9 mouse cellular contexts compared by ENCODE assay signal in genomic region chr11:70652884-70653344, GRCm38 (mm10). TPM values are rescaled to one million over a fixed set of nuclear protein-coding genes. Genes with fewer than 3 reads are reported as not detected.
DNase-seq lines count a peak whose midpoint lies in the region; ATAC-seq and TF ChIP-seq lines count a peak whose summit lies in the region.
"Had no signal": no experiment of that assay in that cellular context is flagged by ENCODE, and none has a peak within 500 bp of the region (broad histone marks: within the 10 kb centered on the region; RNA-seq: fewer than 3 reads in every experiment).

No protein-coding gene starts in this region.

- 38% methylated on average over 6 of the region's 6 CpGs for WGBS in heart, embryonic 13.5 days
- WGBS in bone marrow, adult 2 months: 8% methylated on average over 6 of the region's 6 CpGs
- 66% methylated on average over 6 of the region's 6 CpGs for WGBS in hindbrain, embryonic 15.5 days
- 64% methylated on average over 6 of the region's 6 CpGs for WGBS in midbrain, embryonic 13.5 days

- ATAC-seq in heart, embryonic 13.5 days (ENCODE audit: extremely low read depth, insufficient number of reproducible peaks, low FRiP score, low TSS enrichment): no peak
- ATAC-seq in hindbrain, embryonic 15.5 days (ENCODE audit: low FRiP score, low read depth): no peak
- no peak for ATAC-seq in midbrain, embryonic 13.5 days

- H3K27ac ChIP-seq in heart, embryonic 13.5 days (replicated peaks): peak overlapping the region; percentile 99
- H3K27ac ChIP-seq in bone marrow, adult 2 months (ENCODE audit: control insufficient read depth, insufficient read depth, low read depth, low read length, poor library complexity): peak overlapping the region; percentile 100
- H3K27ac ChIP-seq in hindbrain, embryonic 15.5 days (replicated peaks): peak overlapping the region; percentile 98
- H3K27ac ChIP-seq in midbrain, embryonic 13.5 days: peak overlapping the region; percentile 97

- peak overlapping the region; percentile 94 for H3K4me2 ChIP-seq in heart, embryonic 13.5 days
- H3K4me2 ChIP-seq in hindbrain, embryonic 15.5 days: peak overlapping the region; percentile 77
- H3K4me2 ChIP-seq in midbrain, embryonic 13.5 days (replicated peaks): peak overlapping the region; percentile 75

- H3K9me3 ChIP-seq in heart, embryonic 13.5 days: no peaks in the 10 kb centered on the region
- H3K9me3 ChIP-seq in hindbrain, embryonic 15.5 days: no peaks in the 10 kb centered on the region
- no peaks in the 10 kb centered on the region for H3K9me3 ChIP-seq in midbrain, embryonic 13.5 days

- no peaks in the 10 kb centered on the region for H3K27me3 ChIP-seq in heart, embryonic 13.5 days (replicated peaks)
- no peaks in the 10 kb centered on the region for H3K27me3 ChIP-seq in hindbrain, embryonic 15.5 days
- H3K27me3 ChIP-seq in midbrain, embryonic 13.5 days: 0 out of 2 replicates have a peak, but pooled peaks cover 3% of the 10 kb centered on the region
- H3K27me3 ChIP-seq: Patski had no signal

- H3K9ac ChIP-seq in heart, embryonic 13.5 days: peak overlapping the region; percentile 100
- peak overlapping the region; percentile 98 for H3K9ac ChIP-seq in hindbrain, embryonic 15.5 days
- peak overlapping the region; percentile 90 for H3K9ac ChIP-seq in midbrain, embryonic 13.5 days (replicated peaks)

- H3K4me3 ChIP-seq in heart, embryonic 13.5 days: peak overlapping the region; percentile 100
- H3K4me3 ChIP-seq in bone marrow, adult 2 months (replicated peaks; ENCODE audit: control insufficient read depth, low read depth, low read length): peak overlapping the region; percentile 98
- H3K4me3 ChIP-seq in hindbrain, embryonic 15.5 days: peak overlapping the region; percentile 98
- H3K4me3 ChIP-seq in midbrain, embryonic 13.5 days (replicated peaks): peak overlapping the region; percentile 73

- intact Hi-C loops in left cerebral cortex, postnatal 4 days (cut with DNase I): no loop called here

- H3K36me3 ChIP-seq in heart, embryonic 13.5 days: peaks cover 47% of the 10 kb centered on the region
- H3K36me3 ChIP-seq in hindbrain, embryonic 15.5 days: peaks cover 34% of the 10 kb centered on the region
- H3K36me3 ChIP-seq in midbrain, embryonic 13.5 days: peaks cover 41% of the 10 kb centered on the region

- no peak for DNase-seq in heart, adult 8-10 months (ENCODE audit: low spot score)
- DNase-seq in adrenal gland, adult 18-20 months (ENCODE audit: low spot score in 2 of 2): no peak
- no peak for DNase-seq in ovary, adult 18-20 months (ENCODE audit: low spot score)
- no peak for DNase-seq in left cerebral cortex, postnatal 4 days

- TF ChIP-seq CTCF in bone marrow, adult 2 months (IDR thresholded peaks at IDR 0.05; ENCODE audit: control insufficient read depth, insufficient read depth, low read length): no peak

- TF ChIP-seq POLR2A in bone marrow, adult 2 months (IDR thresholded peaks at IDR 0.05; ENCODE audit: borderline replicate concordance, control insufficient read depth, low read depth, low read length): no peak

- H3K4me1 ChIP-seq in heart, embryonic 13.5 days: peaks cover 80% of the 10 kb centered on the region
- H3K4me1 ChIP-seq in bone marrow, adult 2 months (ENCODE audit: control insufficient read depth, insufficient read depth, low read length): peaks cover 10% of the 10 kb centered on the region
- peaks cover 62% of the 10 kb centered on the region for H3K4me1 ChIP-seq in hindbrain, embryonic 15.5 days (replicated peaks)
- H3K4me1 ChIP-seq in midbrain, embryonic 13.5 days (replicated peaks): peaks cover 61% of the 10 kb centered on the region

RNA-seq across cellular contexts. Expression of gene Pfn1, which starts 1.5 kb away (rescaled TPM):
- 1,587 and 1,588 TPM in 2 replicates for polyA plus RNA-seq in heart, embryonic 13.5 days (2015; fragmentation: Nextera tagmentation; extraction: Ambion mirVana)
- 100 to 1,000 TPM; 243 to 295 (median 274) TPM for total RNA-seq in heart, adult 8-10 months (2022)
- 840 and 1,173 TPM in 2 replicates for polyA plus RNA-seq in bone marrow, adult 2 months (2011; ENCODE audit: insufficient read depth, insufficient read length, low replicate concordance, missing spikeins)
- polyA plus RNA-seq in hindbrain, embryonic 15.5 days (2015; fragmentation: Nextera tagmentation; extraction: Ambion mirVana): 722 and 792 TPM in 2 replicates
- polyA plus RNA-seq in midbrain, embryonic 13.5 days (2015; fragmentation: Nextera tagmentation; extraction: Ambion mirVana): 785 and 825 TPM in 2 replicates
- 100 to 1,000 TPM; 619 to 923 TPM for total RNA-seq in adrenal gland, adult 18-20 months (2021)
- total RNA-seq in left cerebral cortex, postnatal 4 days (2021): 100 to 1,000 TPM; 319 to 321 TPM

RNA-seq across cellular contexts. Expression of gene Eno3, which starts 4.1 kb away (rescaled TPM):
- 273 and 322 TPM in 2 replicates for polyA plus RNA-seq in heart, embryonic 13.5 days (2015; fragmentation: Nextera tagmentation; extraction: Ambion mirVana)
- 1,000 to 10,000 TPM; 1,693 to 1,917 (median 1,770) TPM for total RNA-seq in heart, adult 8-10 months (2022)
- polyA plus RNA-seq in bone marrow, adult 2 months (2011; ENCODE audit: insufficient read depth, insufficient read length, low replicate concordance, missing spikeins): 14.7 and 29.8 TPM in 2 replicates
- 6.7 and 8.7 TPM in 2 replicates for polyA plus RNA-seq in hindbrain, embryonic 15.5 days (2015; fragmentation: Nextera tagmentation; extraction: Ambion mirVana)
- polyA plus RNA-seq in midbrain, embryonic 13.5 days (2015; fragmentation: Nextera tagmentation; extraction: Ambion mirVana): 8.0 and 9.5 TPM in 2 replicates
- total RNA-seq in adrenal gland, adult 18-20 months (2021): 10 to 100 TPM; 29.0 to 44.2 TPM
- 1 to 10 TPM; 8.1 to 9.3 TPM for total RNA-seq in left cerebral cortex, postnatal 4 days (2021)

RNA-seq across cellular contexts. Expression of gene Slc25a11, which starts 5.6 kb away (rescaled TPM):
- polyA plus RNA-seq in heart, embryonic 13.5 days (2015; fragmentation: Nextera tagmentation; extraction: Ambion mirVana): 234 and 262 TPM in 2 replicates
- total RNA-seq in heart, adult 8-10 months (2022): 100 to 1,000 TPM; 640 to 724 (median 656) TPM
- polyA plus RNA-seq in bone marrow, adult 2 months (2011; ENCODE audit: insufficient read depth, insufficient read length, low replicate concordance, missing spikeins): 28.7 and 49.2 TPM in 2 replicates
- polyA plus RNA-seq in hindbrain, embryonic 15.5 days (2015; fragmentation: Nextera tagmentation; extraction: Ambion mirVana): 167 and 176 TPM in 2 replicates
- polyA plus RNA-seq in midbrain, embryonic 13.5 days (2015; fragmentation: Nextera tagmentation; extraction: Ambion mirVana): 169 and 170 TPM in 2 replicates
- total RNA-seq in adrenal gland, adult 18-20 months (2021): 100 to 1,000 TPM; 131 to 138 TPM
- total RNA-seq in left cerebral cortex, postnatal 4 days (2021): 10 to 100 TPM; 88.6 to 92.5 TPM

RNA-seq across cellular contexts. Expression of gene Rnf167, which starts 5.9 kb away (rescaled TPM):
- 66.3 and 73.8 TPM in 2 replicates for polyA plus RNA-seq in heart, embryonic 13.5 days (2015; fragmentation: Nextera tagmentation; extraction: Ambion mirVana)
- total RNA-seq in heart, adult 8-10 months (2022): 10 to 100 TPM; 53.0 to 67.3 (median 58.7) TPM
- polyA plus RNA-seq in bone marrow, adult 2 months (2011; ENCODE audit: insufficient read depth, insufficient read length, low replicate concordance, missing spikeins): 125 and 265 TPM in 2 replicates
- polyA plus RNA-seq in hindbrain, embryonic 15.5 days (2015; fragmentation: Nextera tagmentation; extraction: Ambion mirVana): 94.8 and 109 TPM in 2 replicates
- 111 and 113 TPM in 2 replicates for polyA plus RNA-seq in midbrain, embryonic 13.5 days (2015; fragmentation: Nextera tagmentation; extraction: Ambion mirVana)
- total RNA-seq in adrenal gland, adult 18-20 months (2021): 10 to 100 TPM; 72.6 to 80.7 TPM
- 10 to 100 TPM; 52.1 to 52.3 TPM for total RNA-seq in left cerebral cortex, postnatal 4 days (2021)

RNA-seq across cellular contexts. Expression of gene Gp1ba, which starts 14.0 kb away (rescaled TPM):
- 0.86 and 1.0 TPM in 2 replicates for polyA plus RNA-seq in heart, embryonic 13.5 days (2015; fragmentation: Nextera tagmentation; extraction: Ambion mirVana)
- under 1 TPM; 0.31 to 0.55 (median 0.54) TPM for total RNA-seq in heart, adult 8-10 months (2022)
- 8.6 and 28.3 TPM in 2 replicates for polyA plus RNA-seq in bone marrow, adult 2 months (2011; ENCODE audit: insufficient read depth, insufficient read length, low replicate concordance, missing spikeins)
- polyA plus RNA-seq in hindbrain, embryonic 15.5 days (2015; fragmentation: Nextera tagmentation; extraction: Ambion mirVana): 0.24 and 0.38 TPM in 2 replicates
- 0.17 and 0.26 TPM in 2 replicates for polyA plus RNA-seq in midbrain, embryonic 13.5 days (2015; fragmentation: Nextera tagmentation; extraction: Ambion mirVana)
- total RNA-seq in adrenal gland, adult 18-20 months (2021): under 1 TPM in 1 of 2 experiments, not detected in 1; 0.22 TPM
- total RNA-seq in left cerebral cortex, postnatal 4 days (2021): under 1 TPM in 1 of 2 experiments, not detected in 1; 0.18 TPM
